Mouse (Mus musculus) bone marrow macrophage, adult 2 months (primary cell): ENCODE measurements around the gene Krt33b. TPM values are rescaled to one million over a fixed set of nuclear protein-coding genes. Genes with fewer than 3 reads are reported as not detected.

Experiments
- H3K27ac ChIP-seq: 2 replicates; pipeline ENCODE4 v1.5.1; 2012; ENCODE audit warnings: low read depth, low read length; ENCODE audit not compliant: insufficient read depth
- H3K4me1 ChIP-seq: 2 replicates; pipeline ENCODE4 v1.6.1; 2012; ENCODE audit warnings: low read length; ENCODE audit not compliant: control insufficient read depth, insufficient read depth
- H3K4me3 ChIP-seq: 2 replicates; pipeline ENCODE4 v1.5.1; 2012; ENCODE audit warnings: mild to moderate bottlenecking, low read length, moderate library complexity; ENCODE audit not compliant: insufficient read depth
- CTCF ChIP-seq: IDR thresholded peaks from 2 replicates; pipeline ENCODE4 v1.5.1; 2012; ENCODE audit warnings: low read depth, mild to moderate bottlenecking, low read length, moderate library complexity
- POLR2A ChIP-seq: IDR thresholded peaks from 2 replicates; pipeline ENCODE4 v1.6.1; 2012; ENCODE audit warnings: mild to moderate bottlenecking, low read depth, low read length, borderline replicate concordance
- polyA plus RNA-seq: library from polyadenylated mRNA; stranded (reverse); fragments of >200 nt; gene quantifications from 2 replicates; pipeline ENCODE4 v1.2.4, GENCODE M21; 2012; ENCODE audit not compliant: missing spikeins, insufficient read depth, insufficient read length

Krt33b gene
- polyA plus RNA-seq, 1 experiment: not detected

- TF ChIP-seq CTCF (no peak), POLR2A (no peak)
- Histone ChIP-seq H3K4me1 (no peaks in the 10 kb centered on the region), H3K4me3 (no peak within 1 kb of the TSS), H3K27ac (no peak within 1 kb of the TSS)
These were observed 11.8 kb upstream of the Krt33b start, which contains the start of gene Krt34 for GRCm38 (mm10) chr11:100041454-100041853. Krt34 (minus strand) TSS chr11:100041554.

GRCm38 (mm10) chr11:100021438-100021837 lies 8.2 kb downstream of the Krt33b start:
- TF ChIP-seq CTCF (no peak), POLR2A (no peak)
- no peak overlapping the region for H3K27ac ChIP-seq
- H3K4me1 ChIP-seq: no peaks in the 10 kb centered on the region
- H3K4me3 ChIP-seq: no peak overlapping the region

- H3K4me3 ChIP-seq: no peak overlapping the region
- no peak overlapping the region for H3K27ac ChIP-seq
- no peak for TF ChIP-seq CTCF
- no peak for TF ChIP-seq POLR2A
- H3K4me1 ChIP-seq: no peaks in the 10 kb centered on the region
These were observed 10.2 kb downstream of the Krt33b start for GRCm38 (mm10) chr11:100019466-100019865.

GRCm38 (mm10) chr11:100016112-100016511 lies 13.6 kb downstream of the Krt33b start, which contains the start of gene Krt33a:
Krt33a (minus strand) TSS chr11:100016212.
- Histone ChIP-seq H3K4me1 (no peaks in the 10 kb centered on the region), H3K4me3 (no peak within 1 kb of the TSS), H3K27ac (no peak within 1 kb of the TSS)
- TF ChIP-seq POLR2A (no peak), CTCF (no peak)

GRCm38 (mm10) chr11:100013691-100014171 lies 15.9 kb downstream of the Krt33b start:
- TF ChIP-seq CTCF (no peak), POLR2A (no peak)
- H3K4me3 ChIP-seq: no peak overlapping the region
- no peak overlapping the region for H3K27ac ChIP-seq
- H3K4me1 ChIP-seq: no peaks in the 10 kb centered on the region

- no peak overlapping the region for H3K4me3 ChIP-seq
- no peak overlapping the region for H3K27ac ChIP-seq
- no peak for TF ChIP-seq CTCF
- TF ChIP-seq POLR2A: no peak
These were observed 19.0 kb downstream of the Krt33b start for GRCm38 (mm10) chr11:100010682-100011081.

GRCm38 (mm10) chr11:100008336-100008735 lies 21.3 kb downstream of the Krt33b start:
- Histone ChIP-seq H3K4me3 (no peak overlapping the region), H3K4me1 (no peaks in the 10 kb centered on the region), H3K27ac (no peak overlapping the region)
- TF ChIP-seq POLR2A: no peak
- no peak for TF ChIP-seq CTCF

More at GRCm38 (mm10) chr11:100010682-100011081, 19.0 kb downstream of the Krt33b start:
- H3K4me1 ChIP-seq: no peaks in the 10 kb centered on the region

- no peak for TF ChIP-seq CTCF
- TF ChIP-seq POLR2A: no peak
These were observed 23.0 kb downstream of the Krt33b start for GRCm38 (mm10) chr11:100006624-100007023.

GRCm38 (mm10) chr11:100005905-100006304 lies 23.8 kb downstream of the Krt33b start:
- H3K4me3 ChIP-seq: no peak overlapping the region
- H3K4me1 ChIP-seq: no peaks in the 10 kb centered on the region
- no peak overlapping the region for H3K27ac ChIP-seq
- TF ChIP-seq POLR2A (no peak), CTCF (no peak)

More at GRCm38 (mm10) chr11:100006624-100007023, 23.0 kb downstream of the Krt33b start:
- Histone ChIP-seq H3K27ac (no peak overlapping the region), H3K4me3 (no peak overlapping the region), H3K4me1 (no peaks in the 10 kb centered on the region)

- peak; percentile 50 for TF ChIP-seq CTCF
- no peak for TF ChIP-seq POLR2A
These were observed 24.8 kb downstream of the Krt33b start for GRCm38 (mm10) chr11:100004846-100005245.

More at GRCm38 (mm10) chr11:100004846-100005245, 24.8 kb downstream of the Krt33b start:
- H3K4me3 ChIP-seq: no peak overlapping the region
- no peaks in the 10 kb centered on the region for H3K4me1 ChIP-seq
- H3K27ac ChIP-seq: no peak overlapping the region
